Mouse (Mus musculus) layer of hippocampus, postnatal 25 days (tissue): ENCODE measurements at regions not wholly inside any gene's neighbourhood (a gene's known extent, or its start where the extent isn't known, plus 50 kb on each side); places are given as distances from the start of the nearest gene placed in this dataset.
A peak's percentile ranks its signal among the peaks of the same experiment; 100 is the strongest.

Source experiments
- DNase-seq, 2 experiments: peaks; one replicate each; pipeline ENCODE4 v3.0.0; 2022; ENCODE audit warnings: mixed read lengths in 2 of 2, low spot score in 1 of 2; ENCODE audit errors: extremely low spot score in 1 of 2

- peak; percentile 78 to 85 for DNase-seq
Measured at GRCm38 (mm10) chr9:63856065-63856736, 98.4 kb upstream of the Smad3 start.

DNA sequence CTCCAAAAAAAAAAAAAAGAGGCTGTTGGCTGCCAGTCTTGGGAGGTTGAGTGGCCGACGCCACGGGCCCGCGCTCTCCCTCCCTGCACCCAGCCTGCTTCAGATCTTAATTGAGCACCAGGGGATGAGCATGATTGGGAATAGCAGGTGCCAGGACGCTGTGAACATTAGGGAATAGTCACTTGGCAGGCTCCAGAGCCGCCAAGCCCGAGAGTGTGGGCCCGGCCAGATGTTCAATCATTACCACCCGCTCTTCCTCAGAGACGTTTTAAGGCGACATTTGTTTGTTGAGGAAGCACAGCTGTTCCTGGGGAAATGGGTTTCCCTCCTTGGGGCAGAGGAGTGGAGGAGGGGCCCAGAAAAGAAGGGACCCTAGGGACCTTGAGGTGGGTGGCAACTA lies 94.0 kb upstream of the Smad3 start:
- no peak for DNase-seq

GRCm38 (mm10) chr9:63850316-63850693 lies 92.5 kb upstream of the Smad3 start:
- no peak for DNase-seq

DNA sequence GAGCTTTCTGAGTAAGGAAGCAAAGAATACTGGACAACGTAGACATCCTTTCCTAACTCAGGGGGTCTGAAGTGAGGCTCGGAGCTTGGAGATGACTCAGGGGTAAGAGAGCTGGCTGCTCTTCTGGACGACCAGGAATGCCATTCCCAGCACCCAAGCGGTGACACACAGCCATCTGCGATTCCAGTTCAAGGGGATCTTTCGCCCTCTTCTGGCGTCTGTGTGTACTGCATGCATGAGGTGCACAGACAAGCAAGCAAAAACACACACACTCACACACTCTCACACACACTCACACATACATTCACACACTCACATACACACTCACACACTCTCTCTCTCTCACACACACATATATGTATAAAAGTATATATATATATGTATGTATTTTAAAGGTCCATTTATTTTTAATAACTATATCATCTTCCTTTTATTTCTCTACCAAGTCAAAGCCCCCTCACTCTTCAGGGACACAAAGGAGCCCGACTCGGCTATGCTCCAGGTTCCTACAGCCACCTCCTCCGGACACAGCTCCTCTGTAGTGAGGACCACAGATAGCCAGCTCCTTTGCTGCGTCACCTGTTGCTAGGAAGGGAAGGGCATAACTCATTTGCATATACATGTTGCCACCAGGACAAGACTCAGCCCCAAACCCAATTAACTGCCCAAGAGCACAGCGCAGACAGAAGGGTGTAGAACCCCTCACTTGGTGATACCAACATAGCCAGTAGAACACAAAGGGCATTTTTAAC lies 91.9 kb upstream of the Smad3 start:
- no peak for DNase-seq

DNA sequence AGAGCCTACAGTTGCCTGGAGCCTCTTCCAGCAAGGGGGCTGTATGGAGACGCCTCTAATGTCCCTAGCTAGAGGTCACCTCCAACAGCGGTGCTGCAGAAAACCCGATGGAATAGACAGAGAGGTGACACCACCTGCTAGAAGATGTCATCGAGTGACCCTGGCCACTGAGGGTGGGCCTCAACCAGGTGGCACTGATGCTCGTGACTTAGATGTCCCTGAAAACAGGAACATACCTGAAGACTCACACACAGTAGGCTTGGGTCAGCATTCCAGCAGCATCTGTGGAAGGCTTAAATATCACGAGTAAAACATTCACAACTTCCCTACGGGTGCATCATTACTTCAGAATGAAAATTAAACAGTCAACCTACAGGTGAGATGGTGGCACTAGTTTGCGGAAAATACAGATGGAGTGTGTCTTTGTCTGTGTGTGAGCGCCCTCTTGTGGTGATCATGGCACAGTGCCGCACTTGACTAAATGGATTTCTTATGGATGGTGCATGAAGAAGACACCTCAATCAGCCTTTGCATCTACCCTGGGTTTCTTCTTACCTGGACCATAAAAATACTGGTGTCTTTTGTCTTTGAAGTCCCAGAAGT lies 86.2 kb upstream of the Smad3 start:
- DNase-seq, result peak in 1 of 2 experiments; percentile 76

- DNase-seq, result no peak
Measured at GRCm38 (mm10) chr9:63843431-63843830, 85.6 kb upstream of the Smad3 start.

DNA sequence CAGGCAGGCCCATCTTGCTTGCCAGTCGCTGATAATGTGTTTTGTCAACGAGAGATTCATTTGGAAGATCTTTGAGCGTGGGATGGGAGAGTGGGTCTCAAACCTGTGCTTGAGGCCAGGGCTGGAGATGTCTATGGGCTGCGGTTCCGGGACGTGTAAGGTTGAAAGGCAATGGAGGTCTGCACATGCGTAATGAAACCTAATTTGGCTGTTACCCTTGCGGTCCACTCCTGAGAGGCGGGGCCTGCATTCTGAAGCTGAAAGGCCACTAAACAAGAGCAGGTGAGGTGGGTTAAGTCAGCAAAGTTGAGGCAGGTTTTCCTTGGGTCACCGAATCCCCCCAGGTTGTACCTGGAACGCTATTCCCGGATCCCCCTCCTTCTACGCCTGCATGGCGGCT lies 83.3 kb upstream of the Smad3 start:
- no peak for DNase-seq

DNA sequence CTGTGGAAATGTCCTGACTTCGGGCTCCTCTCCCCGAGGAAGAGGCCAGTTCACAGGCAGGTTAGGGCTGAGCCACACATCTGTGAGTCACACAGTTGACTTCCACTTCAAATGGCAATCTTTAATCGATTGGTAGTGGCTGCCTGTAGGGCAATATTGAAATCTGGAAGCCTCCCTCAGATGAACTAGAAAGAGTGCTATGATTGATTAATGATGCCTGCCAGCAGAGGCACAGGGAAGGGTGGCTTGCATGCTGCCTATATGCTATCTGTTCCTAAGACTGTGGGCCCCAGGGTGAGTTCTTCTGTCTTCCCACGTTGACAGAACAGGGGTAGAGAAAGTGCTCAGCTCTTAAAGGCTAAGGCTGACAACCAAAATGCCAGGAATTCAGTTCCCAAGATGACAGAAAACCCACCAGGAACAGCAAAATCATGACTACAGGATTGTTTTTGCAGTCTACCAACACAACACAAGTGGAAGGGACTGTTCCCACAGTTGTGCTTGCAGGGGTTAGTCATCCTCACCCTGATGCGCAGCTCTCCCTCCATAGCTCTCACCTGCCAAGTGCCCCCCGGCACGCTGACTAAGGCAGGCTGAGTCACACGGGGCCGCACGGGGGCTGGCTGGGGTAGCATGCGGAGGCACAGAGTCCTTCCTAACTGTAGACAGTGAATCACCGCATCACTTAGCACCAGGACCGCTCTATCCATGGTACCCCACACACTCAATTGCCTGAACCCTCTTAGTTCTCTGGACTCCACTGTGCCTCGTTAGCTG lies 81.4 kb upstream of the Smad3 start:
- DNase-seq, result no peak

DNA sequence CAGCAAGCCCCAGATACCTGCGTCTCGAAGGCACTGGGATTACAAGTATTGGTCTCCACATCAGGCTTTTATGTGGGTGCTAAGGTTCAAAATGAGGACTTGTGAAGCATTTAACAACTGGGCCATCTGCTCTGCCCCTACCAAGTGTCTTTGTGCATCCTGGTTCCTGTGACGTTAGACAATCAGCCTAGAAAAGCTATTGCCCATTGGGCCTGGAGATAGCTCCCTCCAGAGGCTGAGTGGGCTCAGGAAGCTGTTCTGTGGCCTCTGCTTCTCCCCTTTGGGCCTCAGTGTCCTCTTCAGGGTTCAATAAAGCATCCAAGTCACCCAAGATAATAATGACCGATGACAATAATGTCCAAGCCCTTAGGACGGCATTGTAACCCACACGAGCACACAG lies 79.8 kb upstream of the Smad3 start:
- DNase-seq, result no peak

DNA sequence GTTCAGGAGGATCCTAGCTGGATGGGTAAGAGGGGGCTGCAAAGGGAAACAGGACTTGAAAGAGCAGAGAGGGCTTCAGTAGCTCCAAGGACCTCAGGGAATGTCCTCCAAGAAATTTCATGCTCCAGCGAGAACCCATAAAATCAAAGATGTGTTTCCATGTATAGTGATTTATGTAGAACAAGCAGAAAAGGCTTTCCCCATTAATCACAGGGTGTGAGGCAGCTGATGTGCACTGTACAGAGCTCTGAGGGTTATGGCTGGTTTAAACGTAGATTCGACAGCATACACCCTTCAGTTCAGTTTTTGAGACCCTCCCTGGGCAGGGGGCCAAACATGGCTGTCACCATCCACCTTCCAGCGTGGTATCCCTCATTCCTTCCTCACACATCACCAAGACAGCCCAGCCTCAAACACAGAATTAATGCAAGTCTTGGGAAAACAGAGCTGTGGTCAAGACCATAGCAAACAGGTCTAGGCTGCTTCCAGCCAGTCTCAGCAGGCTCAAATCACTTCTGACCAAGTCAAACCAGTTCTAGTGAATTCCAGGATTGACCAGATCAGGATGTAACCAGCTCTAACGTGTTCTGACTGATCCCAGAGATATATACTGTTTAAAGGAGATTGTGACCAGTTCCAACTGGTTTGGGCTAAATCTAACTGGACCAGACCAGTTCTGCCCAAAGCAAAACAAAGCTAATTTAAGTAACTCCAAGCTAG lies 78.9 kb upstream of the Smad3 start:
- DNase-seq, result no peak

DNA sequence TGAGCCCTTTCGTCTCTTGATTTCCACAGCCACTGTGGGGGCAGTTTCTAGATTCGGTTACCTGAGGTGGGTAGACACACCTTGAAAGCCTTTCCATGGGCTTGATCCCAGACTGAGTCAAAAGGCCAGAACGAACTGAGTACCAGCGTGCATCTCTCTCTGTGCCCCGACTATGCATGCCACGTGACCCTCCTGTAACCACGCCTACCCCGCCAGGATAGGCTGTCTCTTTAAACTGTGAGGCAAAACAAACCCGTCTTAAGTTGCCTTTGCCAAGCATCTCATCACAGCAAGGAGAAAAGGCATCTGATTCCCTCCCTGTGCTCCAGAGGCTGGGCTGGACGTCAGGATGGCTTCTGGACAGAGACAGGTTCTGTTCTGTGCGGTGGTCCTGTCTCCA lies 78.2 kb upstream of the Smad3 start:
- no peak for DNase-seq

GRCm38 (mm10) chr9:63834416-63834815 lies 76.6 kb upstream of the Smad3 start:
- DNase-seq, result no peak

DNA sequence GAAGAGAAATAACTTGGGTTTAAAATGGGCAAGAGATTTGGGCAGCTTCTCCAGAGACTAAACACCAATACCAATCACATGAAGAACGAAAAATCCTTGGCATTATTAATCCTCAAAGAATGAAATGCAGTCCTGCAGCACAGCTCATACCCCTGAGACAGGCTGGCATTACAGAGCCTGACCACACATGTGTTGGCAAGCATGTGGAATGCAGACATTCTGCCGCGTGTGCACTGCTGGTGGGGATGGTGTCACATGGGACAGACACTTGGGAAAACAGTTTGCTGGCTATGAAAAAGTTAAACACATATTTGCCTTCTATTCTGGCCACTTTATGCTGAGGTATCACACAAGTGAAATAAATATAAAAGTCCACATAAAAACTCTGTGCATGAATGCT lies 60.4 kb upstream of the Smad3 start:
- no peak for DNase-seq

DNA sequence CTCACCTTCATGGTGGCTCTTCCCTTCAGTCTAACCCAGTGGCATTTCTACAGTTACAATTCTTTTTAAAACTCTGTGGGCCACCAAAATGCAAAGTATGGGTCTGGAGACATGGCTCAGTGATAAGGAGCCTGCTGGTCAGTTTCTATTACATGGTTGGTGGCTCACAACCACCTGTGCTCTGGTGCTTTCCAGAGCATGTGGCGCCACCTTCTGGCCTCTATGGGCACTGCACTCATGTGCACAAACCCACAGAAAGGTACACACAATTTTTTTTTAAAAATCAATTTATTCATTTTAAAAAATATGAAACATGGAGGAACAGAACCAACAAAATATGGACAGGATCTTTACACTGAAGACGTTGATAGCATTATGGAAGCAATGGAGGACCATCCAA lies 58.7 kb upstream of the Smad3 start:
- DNase-seq, result no peak

- no peak for DNase-seq
Measured at GRCm38 (mm10) chr9:63809901-63810587, 52.2 kb upstream of the Smad3 start.
